Mouse (Mus musculus): Measurements from ENCODE around the gene 5730522E02Rik.

- no peak for TF ChIP-seq CTCF (IDR thresholded peaks at IDR 0.05; ENCODE audit: extremely low read depth, insufficient read depth, insufficient read length, insufficient replicate concordance)
- no peak for TF ChIP-seq POLR2A (IDR thresholded peaks at IDR 0.05; ENCODE audit: low read depth, low read length)
Measured at GRCm38 (mm10) chr11:25941504-25941903, 269.1 kb downstream of the 5730522E02Rik start.
